Mouse (Mus musculus): ENCODE data around the gene Habp2.

DNA sequence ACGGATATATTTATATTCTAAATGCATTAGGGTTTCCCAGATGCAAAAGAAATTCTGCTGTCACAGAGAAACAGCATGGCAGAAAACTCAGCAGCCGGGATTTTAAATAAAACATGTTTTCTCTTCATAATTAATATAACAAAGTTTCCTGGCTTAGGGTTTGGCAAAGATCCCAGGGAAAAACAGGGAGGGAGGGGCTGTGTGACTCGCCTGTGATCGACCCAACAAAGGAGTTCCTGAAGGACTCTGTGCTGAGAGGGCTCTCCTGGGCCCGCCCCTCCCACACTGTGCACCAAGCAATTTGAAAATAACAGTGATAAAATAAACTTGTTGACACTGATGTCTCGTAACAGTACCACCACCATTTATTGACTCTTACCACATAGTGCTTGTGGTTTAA lies 5.0 kb downstream of the Habp2 start:
- TF ChIP-seq CTCF (IDR thresholded peaks at IDR 0.05; ENCODE audit: low read depth, low read length) (no peak), POLR2A (IDR thresholded peaks at IDR 0.05; ENCODE audit: insufficient read depth, low read length) (no peak)
